Mouse (Mus musculus): ENCODE data around the gene Myrf. TPM values are rescaled to one million over a fixed set of nuclear protein-coding genes. Genes with fewer than 3 reads are reported as not detected.

Gene Myrf
- total RNA-seq (2017) = not detected in 2 replicates

GRCm38 (mm10) chr19:10240654-10241305, at the start of gene Myrf:
Gene Myrf (minus strand): TSS chr19:10240748.
- peak; percentile 44 to 62; a peak in 1 of 4 replicates for ATAC-seq (replicated peaks in 1 of 2; ENCODE audit: insufficient read depth in 1 of 2, low FRiP score in 2 of 2, low TSS enrichment in 1 of 2, low read depth in 1 of 2, poor library complexity in 2 of 2, severe bottlenecking in 2 of 2)

- no peak for ATAC-seq (replicated peaks in 1 of 2; ENCODE audit: insufficient read depth in 1 of 2, low FRiP score in 2 of 2, low TSS enrichment in 1 of 2, low read depth in 1 of 2, poor library complexity in 2 of 2, severe bottlenecking in 2 of 2)
These were observed 49.1 kb upstream of the Myrf start for GRCm38 (mm10) chr19:10289609-10290150.

- ATAC-seq (replicated peaks in 1 of 2; ENCODE audit: insufficient read depth in 1 of 2, low FRiP score in 2 of 2, low TSS enrichment in 1 of 2, low read depth in 1 of 2, poor library complexity in 2 of 2, severe bottlenecking in 2 of 2) = no peak
These were observed 47.8 kb upstream of the Myrf start for GRCm38 (mm10) chr19:10288125-10289040.

DNA sequence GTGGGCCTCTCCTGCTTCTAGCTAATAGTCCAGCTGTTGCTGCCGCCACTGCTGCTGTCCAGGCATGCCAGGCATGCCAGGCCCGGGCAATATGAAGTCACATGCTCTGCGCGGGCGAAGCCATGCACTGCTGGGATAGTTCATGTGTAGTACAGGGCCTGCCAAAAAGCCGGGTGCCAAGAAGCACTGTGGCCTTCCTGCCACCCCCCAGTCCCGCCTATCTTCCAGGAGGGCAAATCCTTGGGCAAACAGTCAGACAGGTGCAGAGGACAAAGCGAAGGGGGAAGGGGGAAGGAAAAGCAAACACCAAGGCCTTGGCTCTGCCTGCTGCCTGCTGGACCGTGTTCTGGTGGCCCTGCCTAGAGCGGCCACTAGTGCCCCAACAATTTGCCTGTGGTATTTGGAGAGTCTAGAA, 45.9 kb upstream of the Myrf start:
- ATAC-seq (replicated peaks in 1 of 2; ENCODE audit: insufficient read depth in 1 of 2, low FRiP score in 2 of 2, low TSS enrichment in 1 of 2, low read depth in 1 of 2, poor library complexity in 2 of 2, severe bottlenecking in 2 of 2) = no peak

DNA sequence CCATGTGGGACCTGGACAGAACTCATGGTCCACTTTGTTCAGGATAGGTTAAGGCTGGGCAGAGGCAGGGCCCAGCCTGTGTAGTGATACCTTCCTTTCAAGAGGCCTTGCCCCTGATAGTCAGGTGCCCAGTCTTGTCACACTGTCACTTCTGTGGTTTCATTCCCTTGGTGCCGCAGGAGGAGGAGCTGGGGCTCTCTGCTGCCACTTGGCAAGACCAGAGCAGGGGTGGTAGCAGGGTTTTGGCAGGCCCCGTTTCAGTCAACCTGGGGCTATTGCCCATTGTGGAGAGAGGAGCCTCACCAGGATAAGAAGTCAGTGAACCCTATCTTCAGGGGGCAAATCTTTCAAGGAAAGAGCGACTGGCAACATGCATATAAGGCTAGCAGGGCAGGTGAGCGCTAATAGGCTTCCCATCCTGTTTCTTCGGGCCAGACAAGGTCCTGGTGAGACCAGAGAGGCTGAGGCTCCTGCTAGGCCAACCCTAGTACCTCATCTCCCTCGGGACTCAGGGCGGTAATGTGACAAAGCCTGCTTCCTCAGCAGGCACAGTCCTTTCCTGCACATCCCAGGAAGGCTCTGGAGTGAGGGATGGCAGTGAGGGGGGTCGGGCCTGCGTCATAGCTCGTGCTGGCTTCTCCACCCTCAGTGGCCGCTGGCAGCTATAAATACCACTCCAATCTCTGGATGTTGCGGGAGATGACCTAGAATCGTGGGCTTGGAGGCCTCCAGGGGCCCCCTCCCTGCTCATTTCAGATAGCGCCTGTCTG, 40.4 kb upstream of the Myrf start:
- ATAC-seq (replicated peaks in 1 of 2; ENCODE audit: insufficient read depth in 1 of 2, low FRiP score in 2 of 2, low TSS enrichment in 1 of 2, low read depth in 1 of 2, poor library complexity in 2 of 2, severe bottlenecking in 2 of 2) = no peak

DNA sequence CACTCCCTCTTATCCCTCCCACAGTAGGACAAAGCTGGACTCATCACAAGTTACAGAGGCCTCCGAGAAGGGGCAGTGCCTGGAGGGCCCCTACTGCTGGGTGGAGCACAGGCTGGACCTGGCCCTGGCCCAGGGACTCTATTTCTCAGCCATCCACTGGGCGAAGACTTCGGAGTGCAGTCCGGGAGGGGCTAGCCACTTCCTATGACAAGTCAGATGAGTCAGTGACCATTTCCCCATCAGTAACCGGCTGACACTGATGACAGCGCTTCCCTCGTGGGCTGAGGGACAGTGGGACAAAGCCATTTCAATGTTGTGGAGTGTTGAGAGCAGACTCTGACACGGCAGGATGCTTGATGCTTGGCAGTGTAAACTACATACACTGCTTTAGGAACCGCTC, 39.1 kb upstream of the Myrf start:
- ATAC-seq (replicated peaks in 1 of 2; ENCODE audit: insufficient read depth in 1 of 2, low FRiP score in 2 of 2, low TSS enrichment in 1 of 2, low read depth in 1 of 2, poor library complexity in 2 of 2, severe bottlenecking in 2 of 2) = peak in 1 of 2 experiments; percentile 13; a peak in 1 of 4 replicates

DNA sequence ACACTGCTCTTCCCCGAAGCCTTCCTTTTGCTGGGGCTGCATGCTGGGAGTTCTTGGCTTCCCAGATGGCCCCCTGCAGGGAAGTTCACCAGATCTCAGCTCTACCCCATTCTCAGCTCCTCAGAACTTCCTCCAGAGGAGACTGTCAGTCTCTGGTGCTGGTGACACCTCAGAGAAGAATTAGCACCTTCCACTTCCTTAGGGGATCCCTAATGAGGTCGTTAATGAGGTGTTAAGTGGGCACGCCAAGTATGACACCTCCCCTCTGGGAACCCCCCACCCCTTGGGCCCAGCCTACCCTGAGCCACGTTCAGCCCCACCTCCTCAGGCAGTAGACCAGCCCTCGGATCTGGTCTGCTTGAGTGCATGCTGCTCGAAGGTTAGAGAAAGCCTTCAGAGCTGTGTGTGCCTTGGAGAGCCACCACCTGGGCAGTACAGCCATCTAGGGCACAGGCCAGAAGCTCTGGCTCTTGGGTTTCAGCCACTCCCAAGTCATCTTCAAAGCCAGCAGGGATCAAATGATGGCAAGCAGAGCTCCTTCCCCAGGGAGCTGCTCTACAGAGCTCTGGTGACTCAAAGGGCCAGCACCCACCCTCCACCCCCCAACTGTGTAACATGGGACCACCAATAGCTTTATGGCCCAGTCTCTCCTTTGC, 38.2 kb upstream of the Myrf start:
- no peak for ATAC-seq (replicated peaks in 1 of 2; ENCODE audit: insufficient read depth in 1 of 2, low FRiP score in 2 of 2, low TSS enrichment in 1 of 2, low read depth in 1 of 2, poor library complexity in 2 of 2, severe bottlenecking in 2 of 2)

DNA sequence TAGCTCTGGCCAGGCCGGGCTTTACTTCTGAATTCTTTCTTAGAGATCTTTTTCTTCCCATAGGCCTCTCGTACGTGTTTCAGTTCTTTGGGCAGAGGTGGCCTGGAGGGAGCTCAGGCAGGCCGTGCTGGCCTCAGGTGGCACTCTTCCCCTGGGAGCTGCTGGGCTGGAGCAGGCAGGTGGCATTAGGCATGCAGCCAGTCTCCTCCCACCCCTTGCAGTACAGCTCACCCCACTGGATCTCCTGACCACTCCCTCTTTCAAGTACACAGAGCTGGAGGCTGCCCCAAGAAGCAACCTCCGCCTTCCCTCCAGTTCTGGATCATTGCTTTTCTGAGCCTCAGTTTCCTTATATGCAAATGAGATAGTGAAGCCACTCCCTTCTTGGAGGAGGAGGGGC, 37.2 kb upstream of the Myrf start:
- no peak for ATAC-seq (replicated peaks in 1 of 2; ENCODE audit: insufficient read depth in 1 of 2, low FRiP score in 2 of 2, low TSS enrichment in 1 of 2, low read depth in 1 of 2, poor library complexity in 2 of 2, severe bottlenecking in 2 of 2)

DNA sequence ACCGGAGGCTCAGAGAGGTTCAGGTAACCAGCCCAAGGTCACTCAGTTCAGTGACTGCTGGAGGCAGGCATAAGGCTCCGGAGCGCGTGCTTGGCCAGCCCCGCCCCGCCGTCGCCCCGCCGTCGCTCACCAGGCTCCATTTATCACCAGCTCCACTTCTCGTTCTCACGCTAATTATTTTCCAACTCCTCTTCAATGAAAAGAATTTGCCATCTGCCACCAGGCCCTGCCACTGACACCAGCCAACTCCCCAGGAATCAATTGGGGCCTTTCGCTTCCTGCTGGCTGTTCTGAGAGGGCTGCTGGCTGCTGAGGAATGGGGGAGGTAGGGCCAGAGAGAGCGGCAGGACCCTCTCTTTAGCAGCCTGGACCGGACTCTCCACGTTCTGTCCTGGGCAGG, 36.8 kb upstream of the Myrf start:
- no peak for ATAC-seq (replicated peaks in 1 of 2; ENCODE audit: insufficient read depth in 1 of 2, low FRiP score in 2 of 2, low TSS enrichment in 1 of 2, low read depth in 1 of 2, poor library complexity in 2 of 2, severe bottlenecking in 2 of 2)

DNA sequence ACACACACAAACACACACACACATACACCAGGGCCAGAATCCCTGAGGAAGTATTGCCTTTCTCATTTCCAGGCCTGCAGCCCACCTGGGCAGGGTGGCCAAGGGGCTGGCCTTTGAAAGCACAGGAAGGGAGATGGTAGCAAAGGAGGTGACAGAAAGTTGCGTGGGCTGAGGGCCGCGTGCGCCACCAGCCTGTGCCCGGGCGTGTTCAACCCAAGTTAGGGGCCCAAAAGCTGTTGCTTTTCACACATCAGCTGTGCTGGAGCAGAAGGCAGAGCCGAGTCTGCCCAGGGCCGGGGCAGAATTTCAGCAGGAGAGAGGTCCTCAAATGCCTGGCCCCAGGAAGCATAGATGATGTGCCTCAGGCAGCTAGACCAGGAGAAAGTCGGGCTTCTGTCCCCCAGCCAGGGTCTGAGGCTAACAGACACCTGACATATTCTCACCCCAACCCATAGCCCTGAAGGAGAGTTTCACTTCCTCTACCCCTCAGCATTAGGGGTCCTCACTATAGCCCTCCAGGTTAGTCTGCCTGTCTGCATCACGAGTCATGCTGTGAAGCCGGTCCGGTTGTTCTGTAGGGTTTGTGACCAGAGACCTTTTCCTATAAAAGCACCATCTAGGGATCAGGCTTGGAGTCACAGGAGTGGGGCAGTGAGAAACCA, 36.1 kb upstream of the Myrf start:
- no peak; a peak in 1 of 4 replicates for ATAC-seq (replicated peaks in 1 of 2; ENCODE audit: insufficient read depth in 1 of 2, low FRiP score in 2 of 2, low TSS enrichment in 1 of 2, low read depth in 1 of 2, poor library complexity in 2 of 2, severe bottlenecking in 2 of 2)

GRCm38 (mm10) chr19:10274056-10274455, 33.5 kb upstream of the Myrf start:
- ATAC-seq (replicated peaks in 1 of 2; ENCODE audit: insufficient read depth in 1 of 2, low FRiP score in 2 of 2, low TSS enrichment in 1 of 2, low read depth in 1 of 2, poor library complexity in 2 of 2, severe bottlenecking in 2 of 2) = no peak

GRCm38 (mm10) chr19:10272746-10273145, 32.2 kb upstream of the Myrf start:
- 0 out of 4 replicates have a peak, but pooled peaks of 1 of the 2 experiments have one; percentile 8 for ATAC-seq (replicated peaks in 1 of 2; ENCODE audit: insufficient read depth in 1 of 2, low FRiP score in 2 of 2, low TSS enrichment in 1 of 2, low read depth in 1 of 2, poor library complexity in 2 of 2, severe bottlenecking in 2 of 2)

GRCm38 (mm10) chr19:10271592-10271991, 31.0 kb upstream of the Myrf start:
- ATAC-seq (replicated peaks in 1 of 2; ENCODE audit: insufficient read depth in 1 of 2, low FRiP score in 2 of 2, low TSS enrichment in 1 of 2, low read depth in 1 of 2, poor library complexity in 2 of 2, severe bottlenecking in 2 of 2) = no peak

DNA sequence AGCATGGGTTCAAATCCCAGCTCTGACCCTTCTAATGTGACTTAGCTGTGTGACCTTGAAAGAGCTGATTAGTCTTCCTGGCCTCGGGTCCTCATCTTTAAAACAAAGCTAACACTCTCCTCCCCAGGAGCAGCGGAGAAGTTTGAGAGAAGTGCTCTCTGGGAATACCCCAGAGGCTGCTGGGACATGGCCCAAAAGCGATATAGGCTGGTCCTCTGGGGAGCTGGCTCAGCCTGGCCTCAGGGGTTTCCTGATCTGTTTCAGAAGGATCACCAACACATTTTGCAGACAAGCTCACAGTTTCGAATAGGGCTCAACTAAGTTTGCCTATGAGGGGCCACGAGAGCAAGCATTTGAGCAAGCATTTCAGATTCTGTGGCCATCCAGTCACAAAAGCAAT, 29.8 kb upstream of the Myrf start:
- no peak for ATAC-seq (replicated peaks in 1 of 2; ENCODE audit: insufficient read depth in 1 of 2, low FRiP score in 2 of 2, low TSS enrichment in 1 of 2, low read depth in 1 of 2, poor library complexity in 2 of 2, severe bottlenecking in 2 of 2)

GRCm38 (mm10) chr19:10268851-10269250, 28.3 kb upstream of the Myrf start:
- no peak for ATAC-seq (replicated peaks in 1 of 2; ENCODE audit: insufficient read depth in 1 of 2, low FRiP score in 2 of 2, low TSS enrichment in 1 of 2, low read depth in 1 of 2, poor library complexity in 2 of 2, severe bottlenecking in 2 of 2)

DNA sequence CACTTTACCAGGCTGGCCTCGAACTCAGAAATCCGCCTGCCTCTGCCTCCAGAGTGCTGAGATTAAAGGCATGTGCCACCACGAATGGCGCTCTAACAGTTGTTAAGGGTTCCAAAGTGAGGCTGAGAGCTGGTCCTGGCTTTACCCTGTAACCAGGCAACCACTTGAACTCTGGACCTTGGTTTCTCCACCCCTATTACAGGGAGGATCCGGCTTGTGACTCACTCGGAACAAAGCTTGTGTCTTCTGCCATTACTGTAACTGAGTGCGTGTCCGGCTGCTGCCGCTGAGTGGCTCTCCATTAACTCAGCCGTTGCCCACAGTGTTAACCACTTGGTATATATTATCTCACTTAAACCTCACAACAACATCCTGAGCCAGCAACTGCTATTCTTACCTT, 27.4 kb upstream of the Myrf start:
- no peak for ATAC-seq (replicated peaks in 1 of 2; ENCODE audit: insufficient read depth in 1 of 2, low FRiP score in 2 of 2, low TSS enrichment in 1 of 2, low read depth in 1 of 2, poor library complexity in 2 of 2, severe bottlenecking in 2 of 2)

DNA sequence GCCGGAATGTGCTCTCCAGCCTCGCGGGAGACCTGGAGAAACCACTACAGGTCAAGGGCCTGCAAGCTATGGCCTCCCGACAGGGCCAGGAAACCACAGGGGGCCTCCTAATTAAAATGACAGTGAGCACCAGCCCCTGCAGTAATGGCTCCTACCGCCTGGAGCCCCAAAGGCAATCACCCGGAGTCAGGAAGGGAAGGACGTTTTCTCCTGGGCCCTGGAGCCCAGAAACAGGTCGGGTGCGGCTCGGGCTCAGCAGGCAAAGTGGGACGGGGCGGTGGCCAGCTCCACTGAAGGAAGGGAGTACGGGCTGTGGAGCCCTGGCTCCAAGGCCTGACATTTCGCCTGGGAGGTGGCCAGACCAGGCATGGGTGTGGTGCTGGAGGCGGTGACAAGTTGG, 26.5 kb upstream of the Myrf start:
- ATAC-seq (replicated peaks in 1 of 2; ENCODE audit: insufficient read depth in 1 of 2, low FRiP score in 2 of 2, low TSS enrichment in 1 of 2, low read depth in 1 of 2, poor library complexity in 2 of 2, severe bottlenecking in 2 of 2) = no peak
